Mouse (Mus musculus): ENCODE results near the gene Tnfsf15.

Tnfsf15 gene

GRCm38 (mm10) chr4:63744693-63745171 lies at the start of gene Tnfsf15:
Tnfsf15 (minus strand) TSS chr4:63745113.
- DNase-seq = peak; percentile 59

GRCm38 (mm10) chr4:63792328-63792727 lies 47.4 kb upstream of the Tnfsf15 start:
- DNase-seq = no peak

- no peak for DNase-seq
These were observed 40.6 kb upstream of the Tnfsf15 start for GRCm38 (mm10) chr4:63785466-63785865.

GRCm38 (mm10) chr4:63783826-63784225 lies 38.9 kb upstream of the Tnfsf15 start:
- DNase-seq = no peak

GRCm38 (mm10) chr4:63782970-63783613 lies 38.2 kb upstream of the Tnfsf15 start:
- DNase-seq = no peak

GRCm38 (mm10) chr4:63777223-63777622 lies 32.3 kb upstream of the Tnfsf15 start:
- no peak for DNase-seq

- no peak for DNase-seq
These were observed 28.6 kb upstream of the Tnfsf15 start for GRCm38 (mm10) chr4:63773306-63774090.

GRCm38 (mm10) chr4:63772514-63772913 lies 27.6 kb upstream of the Tnfsf15 start:
- no peak for DNase-seq

GRCm38 (mm10) chr4:63771291-63771690 lies 26.4 kb upstream of the Tnfsf15 start:
- DNase-seq = no peak

GRCm38 (mm10) chr4:63769161-63769560 lies 24.2 kb upstream of the Tnfsf15 start:
- DNase-seq = no peak

- DNase-seq = no peak
These were observed 20.1 kb upstream of the Tnfsf15 start for GRCm38 (mm10) chr4:63765050-63765449.

- no peak for DNase-seq
These were observed 15.0 kb upstream of the Tnfsf15 start for GRCm38 (mm10) chr4:63759931-63760330.

GRCm38 (mm10) chr4:63757527-63758154 lies 12.7 kb upstream of the Tnfsf15 start:
- DNase-seq = no peak

- no peak for DNase-seq
These were observed 11.2 kb upstream of the Tnfsf15 start for GRCm38 (mm10) chr4:63756072-63756471.

- DNase-seq = no peak
These were observed 9.6 kb upstream of the Tnfsf15 start for GRCm38 (mm10) chr4:63754467-63755020.

- no peak for DNase-seq
These were observed 8.9 kb upstream of the Tnfsf15 start for GRCm38 (mm10) chr4:63753855-63754254.

GRCm38 (mm10) chr4:63752687-63753523 lies 8.0 kb upstream of the Tnfsf15 start:
- no peak for DNase-seq

GRCm38 (mm10) chr4:63748061-63748730 lies 3.3 kb upstream of the Tnfsf15 start:
- no peak for DNase-seq

- no peak for DNase-seq
These were observed 358 bp upstream of the Tnfsf15 start for GRCm38 (mm10) chr4:63745271-63745670.

- no peak for DNase-seq
These were observed 1.3 kb downstream of the Tnfsf15 start for GRCm38 (mm10) chr4:63743660-63744059.

- DNase-seq = no peak
These were observed 2.0 kb downstream of the Tnfsf15 start for GRCm38 (mm10) chr4:63742763-63743371.

All from cerebellum, adult 8-10 months (tissue).